Mouse (Mus musculus) forebrain, embryonic 12.5 days (tissue): ENCODE measurements around the gene Mov10l1. TPM values are rescaled to one million over a fixed set of nuclear protein-coding genes. Genes with fewer than 3 reads are reported as not detected.
A peak's percentile ranks its signal among the peaks of the same experiment; 100 is the strongest.

Experiments used
- ATAC-seq: fragments of 200-750 bp; cut with Nextera tagmentation; 2 replicates; pipeline ENCODE4 v1.8.0; 2017; ENCODE audit warnings: moderate TSS enrichment; ENCODE audit not compliant: low FRiP score
- H3K27ac ChIP-seq: fragments of 300-500 bp; sonication (generic); 2 replicates; pipeline ENCODE4 v1.5.1; 2016; ENCODE audit warnings: mild to moderate bottlenecking
- H3K27me3 ChIP-seq: fragments of 300-500 bp; sonication (generic); 2 replicates; pipeline ENCODE4 v1.6.1; 2016; ENCODE audit warnings: mild to moderate bottlenecking
- H3K36me3 ChIP-seq: fragments of 300-500 bp; sonication (generic); replicated peaks from 2 replicates; pipeline ENCODE4 v1.6.1; 2016; ENCODE audit warnings: mild to moderate bottlenecking
- H3K4me1 ChIP-seq: fragments of 300-500 bp; sonication (generic); 2 replicates; pipeline ENCODE4 v1.6.1; 2016
- H3K4me2 ChIP-seq: fragments of 300-500 bp; sonication (generic); 2 replicates; pipeline ENCODE4 v1.6.1; 2016; ENCODE audit warnings: mild to moderate bottlenecking, moderate library complexity
- H3K4me3 ChIP-seq: fragments of 300-500 bp; sonication (generic); replicated peaks from 2 replicates; pipeline ENCODE4 v1.5.1; 2016; ENCODE audit warnings: mild to moderate bottlenecking
- H3K9ac ChIP-seq: fragments of 300-500 bp; sonication (generic); 2 replicates; pipeline ENCODE4 v1.6.1; 2016; ENCODE audit warnings: mild to moderate bottlenecking
- H3K9me3 ChIP-seq: fragments of 300-500 bp; sonication (generic); 2 replicates; pipeline ENCODE4 v1.6.1; 2016
- WGBS: fragments of 180-500 bp; shearing (Covaris S2); methylation state at CpG from one replicate; pipeline ENCODE4 v1.1.7; 2016; 5-methylcytosine and 5-hydroxymethylcytosine counted together
- polyA plus RNA-seq: library from polyadenylated mRNA; unstranded; fragments of >200 nt; fragmentation: Nextera tagmentation; extraction: Ambion mirVana; gene quantifications from 2 replicates; pipeline ENCODE4 v1.2.1, GENCODE M21; 2016

The Mov10l1 gene
- polyA plus RNA-seq, 1 experiment from 2014 or later, result not detected

DNA sequence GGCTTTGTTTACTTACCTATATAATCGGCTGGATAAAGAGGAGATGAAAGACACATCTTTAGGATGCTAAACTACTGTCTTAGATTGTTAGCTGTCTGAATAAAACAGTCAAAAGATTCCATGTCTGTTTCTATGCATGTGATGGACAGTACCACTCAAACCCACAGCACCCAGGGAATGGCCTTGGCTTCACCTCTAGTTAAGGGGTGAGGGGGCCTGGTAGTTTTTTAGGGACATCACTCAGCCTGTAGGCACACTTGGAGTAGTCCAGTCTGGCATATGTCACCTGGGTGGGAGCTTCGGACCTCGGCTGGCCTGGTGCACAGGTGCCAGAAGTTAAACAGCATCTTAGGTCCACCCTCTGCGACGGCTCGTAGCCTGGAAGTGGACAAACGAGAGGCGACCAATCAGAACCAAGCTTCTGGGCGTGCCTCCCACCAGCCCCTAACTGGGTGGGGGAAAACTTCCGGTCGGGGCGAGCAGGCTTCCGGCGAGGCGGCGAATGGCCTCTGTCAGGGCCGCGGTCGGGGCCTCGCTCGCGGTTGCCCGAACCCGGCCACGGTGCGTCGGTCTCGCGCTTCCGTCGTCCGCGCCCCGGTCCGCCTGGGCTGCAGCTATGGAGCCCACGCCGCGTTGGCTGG lies 106.0 kb downstream of the Mov10l1 start, which contains the start of gene Selenoo:
TSS of gene Selenoo (plus strand) at position 478 of the 641 bp plus-strand sequence.
- Histone ChIP-seq H3K27ac (peak within 1 kb of the TSS; percentile 70), H3K4me1 (peaks cover 23% of the 10 kb centered on the region), H3K4me2 (peak within 1 kb of the TSS; percentile 93), H3K4me3 (peak within 1 kb of the TSS; percentile 87), H3K27me3 (no peaks in the 10 kb centered on the region), H3K9ac (peak within 1 kb of the TSS; percentile 90), H3K36me3 (peaks cover 46% of the 10 kb centered on the region), H3K9me3 (no peaks in the 10 kb centered on the region)
- WGBS, result 2% methylated on average over 37 of the region's 38 CpGs
- peak; percentile 96 for ATAC-seq

DNA sequence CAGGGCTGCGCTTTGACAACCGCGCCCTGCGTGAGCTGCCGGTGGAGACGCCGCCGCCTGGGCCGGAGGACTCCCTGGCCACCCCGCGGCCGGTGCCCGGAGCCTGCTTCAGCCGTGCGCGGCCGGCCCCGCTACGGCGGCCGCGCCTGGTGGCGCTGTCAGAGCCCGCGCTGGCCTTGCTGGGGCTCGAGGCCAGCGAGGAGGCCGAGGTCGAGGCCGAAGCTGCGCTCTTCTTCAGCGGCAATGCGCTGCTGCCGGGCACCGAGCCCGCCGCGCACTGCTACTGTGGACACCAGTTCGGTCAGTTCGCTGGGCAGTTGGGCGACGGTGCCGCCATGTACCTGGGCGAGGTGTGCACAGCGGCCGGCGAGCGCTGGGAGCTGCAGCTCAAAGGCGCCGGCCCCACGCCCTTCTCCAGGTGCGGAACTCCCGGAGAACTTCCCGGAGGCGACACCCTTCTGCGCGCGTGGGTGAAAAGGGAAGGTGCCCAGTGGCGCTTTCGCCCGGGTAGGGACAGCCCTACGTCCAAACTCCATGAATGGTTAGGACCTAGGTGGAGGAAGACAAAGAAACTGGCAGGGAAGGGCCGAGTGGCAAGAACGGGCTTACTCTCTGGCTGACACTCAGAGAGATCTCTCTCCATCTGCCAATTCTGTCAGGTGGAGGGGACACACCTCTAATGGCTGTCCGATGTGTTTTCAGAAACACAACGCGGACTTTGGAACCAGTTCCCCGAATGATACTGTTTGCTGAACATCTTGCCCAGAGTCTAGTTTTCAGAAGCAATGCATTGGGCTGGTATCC lies 106.7 kb downstream of the Mov10l1 start:
- H3K27ac ChIP-seq, result peak overlapping the region; percentile 70
- 3% methylated on average over 64 of the region's 68 CpGs for WGBS
- no peaks in the 10 kb centered on the region for H3K27me3 ChIP-seq
- H3K4me3 ChIP-seq, result peak overlapping the region; percentile 87
- peaks cover 46% of the 10 kb centered on the region for H3K36me3 ChIP-seq
- ATAC-seq, result peak; percentile 63
- peak overlapping the region; percentile 93 for H3K4me2 ChIP-seq
- H3K9ac ChIP-seq, result peak overlapping the region; percentile 90
- peaks cover 23% of the 10 kb centered on the region for H3K4me1 ChIP-seq
- H3K9me3 ChIP-seq, result no peaks in the 10 kb centered on the region

DNA sequence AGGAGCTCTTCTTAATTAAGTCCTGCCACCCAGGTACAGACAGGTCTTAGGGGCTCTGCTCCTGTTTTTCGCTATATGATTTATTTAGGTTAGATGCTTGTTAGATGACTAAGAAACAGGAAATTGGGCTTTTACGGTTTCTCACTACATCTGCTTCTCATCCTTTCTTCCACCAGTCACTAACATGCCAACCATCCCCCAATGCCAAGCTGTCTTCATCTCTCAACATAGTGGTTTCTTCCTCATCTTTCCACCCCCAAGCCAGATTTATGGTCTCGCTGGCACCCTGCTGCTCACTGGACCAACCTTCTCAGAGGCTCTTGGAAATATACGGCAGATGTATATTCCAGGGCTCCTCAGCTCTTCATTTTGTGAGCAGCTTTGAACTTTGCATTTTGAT lies 108.0 kb downstream of the Mov10l1 start:
- H3K4me2 ChIP-seq, result peak overlapping the region; percentile 93; the same call in 1 of the 2 replicates

DNA sequence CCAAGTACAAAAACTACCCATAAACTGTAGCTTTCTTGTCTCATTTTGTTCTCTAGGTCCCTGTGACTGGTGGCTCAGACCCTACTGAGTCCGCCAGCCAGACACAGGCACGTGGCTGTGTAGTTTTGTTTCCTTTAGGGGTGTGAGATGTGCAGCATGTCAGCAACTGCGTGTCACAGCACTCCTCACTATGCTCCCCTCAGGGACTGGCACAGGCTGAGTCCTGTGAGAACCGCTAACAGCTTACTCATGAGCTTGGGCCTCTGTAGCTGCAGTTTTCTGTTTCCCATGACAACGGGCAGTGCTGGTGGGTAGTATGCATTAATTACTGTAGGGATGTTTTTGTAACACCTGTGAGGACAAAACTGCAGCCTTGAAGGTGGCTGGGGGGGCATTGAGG lies 109.5 kb downstream of the Mov10l1 start:
- ATAC-seq, result no peak
- WGBS, result 83% methylated on average over 5 of the region's 5 CpGs
- no peaks in the 10 kb centered on the region for H3K27me3 ChIP-seq

More for the DNA sequence above, 108.0 kb downstream of the Mov10l1 start:
- H3K4me3 ChIP-seq, result peak overlapping the region; percentile 87; the same call in 1 of the 2 replicates
- no peaks in the 10 kb centered on the region for H3K9me3 ChIP-seq
- H3K27ac ChIP-seq, result no peak overlapping the region
- H3K4me1 ChIP-seq, result peaks cover 23% of the 10 kb centered on the region
- peaks cover 46% of the 10 kb centered on the region for H3K36me3 ChIP-seq
- 94% methylated on average over 4 of the region's 4 CpGs for WGBS
- H3K9ac ChIP-seq, result no peak overlapping the region
- ATAC-seq, result no peak
- no peaks in the 10 kb centered on the region for H3K27me3 ChIP-seq

DNA sequence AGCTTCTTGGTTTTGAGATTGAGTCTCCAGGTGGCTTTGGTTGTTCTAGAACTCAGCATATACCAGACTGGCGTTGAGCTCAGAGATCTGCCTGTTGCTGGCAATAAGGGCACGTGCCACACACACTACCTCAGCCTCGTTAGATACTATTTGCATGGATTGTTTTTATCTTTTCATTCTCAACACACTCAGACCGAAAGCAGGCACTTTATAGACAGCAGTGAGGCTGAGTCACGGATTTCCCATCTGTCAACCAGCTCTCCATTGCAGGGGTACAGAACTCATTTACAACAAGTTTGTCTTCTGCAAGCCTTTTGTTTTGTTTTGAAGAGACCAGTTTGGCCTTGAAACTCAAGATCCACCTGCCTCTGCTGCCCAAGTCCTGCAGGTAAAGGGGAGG lies 114.7 kb downstream of the Mov10l1 start:
- WGBS, result 87% methylated on average over 5 of the region's 5 CpGs
- Histone ChIP-seq H3K4me1 (no peaks in the 10 kb centered on the region), H3K4me2 (no peak overlapping the region), H3K9me3 (no peaks in the 10 kb centered on the region), H3K27me3 (no peaks in the 10 kb centered on the region), H3K9ac (no peak overlapping the region), H3K27ac (no peak overlapping the region), H3K36me3 (peaks cover 99% of the 10 kb centered on the region), H3K4me3 (no peak overlapping the region)
- ATAC-seq, result no peak

More for the DNA sequence above, 109.5 kb downstream of the Mov10l1 start:
- no peak overlapping the region for H3K27ac ChIP-seq
- H3K36me3 ChIP-seq, result peaks cover 48% of the 10 kb centered on the region
- no peaks in the 10 kb centered on the region for H3K9me3 ChIP-seq
- no peak overlapping the region for H3K4me3 ChIP-seq
- H3K4me2 ChIP-seq, result no peak overlapping the region
- H3K9ac ChIP-seq, result no peak overlapping the region
- peaks cover 23% of the 10 kb centered on the region for H3K4me1 ChIP-seq

DNA sequence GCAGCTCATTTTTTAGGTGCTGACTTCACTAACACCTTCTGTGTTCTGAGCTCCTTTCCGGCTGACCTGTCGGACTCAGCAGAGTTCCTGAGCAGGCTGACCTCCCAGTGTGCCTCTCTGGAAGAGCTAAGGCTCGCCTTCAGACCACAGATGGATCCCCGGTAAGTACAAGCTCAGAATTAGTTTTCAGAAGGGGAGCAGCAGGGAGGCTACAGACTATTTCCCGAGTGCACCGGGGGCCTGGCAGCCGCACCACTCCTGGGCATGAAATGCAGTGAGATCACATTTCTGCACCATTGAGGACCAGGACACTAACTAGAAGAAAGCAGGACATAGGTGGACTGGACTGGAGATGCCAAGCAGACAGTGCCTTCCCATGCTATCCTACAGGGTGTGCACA lies 115.9 kb downstream of the Mov10l1 start:
- no peak for ATAC-seq
- WGBS, result 90% methylated on average over 7 of the region's 7 CpGs
- Histone ChIP-seq H3K27me3 (no peaks in the 10 kb centered on the region), H3K36me3 (peaks cover 99% of the 10 kb centered on the region), H3K4me2 (no peak overlapping the region), H3K9me3 (no peaks in the 10 kb centered on the region), H3K27ac (no peak overlapping the region), H3K4me3 (no peak overlapping the region), H3K4me1 (no peaks in the 10 kb centered on the region), H3K9ac (no peak overlapping the region)

DNA sequence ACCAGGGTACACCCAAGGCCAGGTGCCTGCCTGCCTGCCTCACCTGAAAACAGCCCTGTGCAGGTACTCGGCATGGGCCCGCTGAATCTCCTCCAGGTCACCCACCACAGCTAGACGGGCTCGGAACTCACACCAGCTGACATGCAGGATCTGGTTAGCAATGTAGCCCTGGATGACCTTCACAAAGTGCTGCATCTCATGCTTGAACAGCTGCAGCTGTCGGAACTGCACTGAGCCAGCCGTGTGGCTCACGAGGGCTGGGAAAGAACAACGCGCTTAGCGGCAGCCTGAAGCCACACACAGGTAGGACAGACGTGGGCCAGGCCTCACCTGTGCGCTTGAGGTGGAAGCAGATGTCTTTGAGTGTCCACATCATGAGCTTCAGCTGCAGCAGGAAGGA lies 118.1 kb downstream of the Mov10l1 start:
- no peaks in the 10 kb centered on the region for H3K27me3 ChIP-seq
- H3K9ac ChIP-seq, result no peak overlapping the region
- H3K27ac ChIP-seq, result no peak overlapping the region
- no peaks in the 10 kb centered on the region for H3K9me3 ChIP-seq
- H3K4me3 ChIP-seq, result no peak overlapping the region
- H3K36me3 ChIP-seq, result peaks cover 98% of the 10 kb centered on the region
- WGBS, result 94% methylated on average over 12 of the region's 12 CpGs
- H3K4me2 ChIP-seq, result no peak overlapping the region
- ATAC-seq, result no peak
- H3K4me1 ChIP-seq, result no peaks in the 10 kb centered on the region

DNA sequence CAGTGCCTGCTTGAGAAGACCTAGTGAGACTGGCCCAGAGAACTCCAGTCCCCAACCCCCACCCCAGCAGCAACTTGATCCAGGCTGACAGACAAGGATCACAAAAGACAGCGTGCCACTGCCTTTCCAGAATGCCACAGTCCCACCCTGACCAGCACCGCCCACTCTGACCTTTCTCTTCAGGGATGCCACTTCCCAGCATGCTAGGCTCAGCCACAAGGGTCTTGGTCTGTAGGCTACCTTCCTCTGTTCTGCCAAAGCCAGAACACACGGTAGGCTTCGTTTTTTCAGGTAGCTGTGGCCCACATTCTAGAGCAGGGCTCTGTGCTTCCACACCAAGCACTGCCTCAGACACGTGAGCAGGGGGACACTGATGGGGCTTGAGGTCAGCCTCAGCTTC lies 119.9 kb downstream of the Mov10l1 start:
- WGBS, result 65% methylated on average over 5 of the region's 5 CpGs
- Histone ChIP-seq H3K9me3 (no peaks in the 10 kb centered on the region), H3K27me3 (no peaks in the 10 kb centered on the region), H3K4me1 (no peaks in the 10 kb centered on the region), H3K36me3 (peaks cover 98% of the 10 kb centered on the region), H3K4me2 (no peak overlapping the region), H3K27ac (0 out of 2 replicates have a peak overlapping the region, but pooled peaks have one; percentile 8), H3K9ac (no peak overlapping the region), H3K4me3 (no peak overlapping the region)
- ATAC-seq, result no peak

DNA sequence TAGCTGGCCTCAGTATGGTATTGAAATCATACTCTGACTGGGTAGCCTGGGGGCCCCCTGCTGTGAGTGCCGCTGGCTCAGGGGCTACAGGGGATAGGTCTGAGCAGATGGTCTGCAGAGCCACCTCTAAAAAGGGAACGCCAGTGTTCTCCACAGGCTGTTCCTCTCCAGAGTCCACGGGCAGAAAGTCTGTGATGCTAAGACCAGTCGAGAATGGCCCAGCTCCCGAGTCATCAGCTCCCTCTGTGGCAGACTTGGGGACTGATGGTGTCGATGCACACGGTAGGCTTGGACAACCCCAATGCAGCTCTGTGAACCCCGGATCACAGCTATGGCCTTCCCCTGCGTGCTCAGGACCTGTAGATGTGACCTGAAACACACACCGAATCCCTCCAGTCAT lies 121.2 kb downstream of the Mov10l1 start:
- 88% methylated on average over 10 of the region's 10 CpGs for WGBS
- peaks cover 98% of the 10 kb centered on the region for H3K36me3 ChIP-seq
- no peak overlapping the region for H3K4me2 ChIP-seq
- no peak overlapping the region for H3K9ac ChIP-seq
- no peaks in the 10 kb centered on the region for H3K27me3 ChIP-seq
- ATAC-seq, result no peak
- H3K9me3 ChIP-seq, result no peaks in the 10 kb centered on the region
- no peak overlapping the region for H3K27ac ChIP-seq
- H3K4me3 ChIP-seq, result no peak overlapping the region
- H3K4me1 ChIP-seq, result no peaks in the 10 kb centered on the region

DNA sequence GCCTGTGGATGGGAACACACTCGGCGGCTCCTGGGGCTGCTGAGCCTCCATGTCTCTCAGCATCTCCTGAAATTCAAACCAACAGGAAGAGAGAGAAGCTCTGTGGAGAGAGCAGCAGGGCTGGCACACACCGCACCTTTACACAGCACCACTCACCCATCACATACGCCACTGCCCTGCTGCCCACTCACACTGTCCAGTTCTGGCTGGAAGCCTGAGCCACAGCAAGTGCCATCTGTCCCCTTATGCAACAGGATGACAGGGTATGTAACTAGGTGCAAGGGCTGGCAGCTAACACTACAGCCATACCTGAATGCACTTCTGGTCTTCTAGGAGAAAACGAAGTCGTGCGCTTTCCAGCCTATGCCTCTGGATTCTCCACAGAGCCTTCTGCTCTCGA lies 121.7 kb downstream of the Mov10l1 start:
- H3K27me3 ChIP-seq, result no peaks in the 10 kb centered on the region
- H3K4me2 ChIP-seq, result no peak overlapping the region
- H3K36me3 ChIP-seq, result peaks cover 98% of the 10 kb centered on the region
- 96% methylated on average over 8 of the region's 8 CpGs for WGBS
- H3K9me3 ChIP-seq, result no peaks in the 10 kb centered on the region
- H3K27ac ChIP-seq, result no peak overlapping the region
- H3K9ac ChIP-seq, result no peak overlapping the region
- no peaks in the 10 kb centered on the region for H3K4me1 ChIP-seq
- H3K4me3 ChIP-seq, result no peak overlapping the region
- no peak for ATAC-seq
